Mouse (Mus musculus): Measurements from ENCODE around the gene Glod4. TPM values are rescaled to one million over a fixed set of nuclear protein-coding genes. Genes with fewer than 3 reads are reported as not detected.

The Glod4 gene
- polyA plus RNA-seq, 1 experiment from 2014 or later: 85.9 TPM

DNA sequence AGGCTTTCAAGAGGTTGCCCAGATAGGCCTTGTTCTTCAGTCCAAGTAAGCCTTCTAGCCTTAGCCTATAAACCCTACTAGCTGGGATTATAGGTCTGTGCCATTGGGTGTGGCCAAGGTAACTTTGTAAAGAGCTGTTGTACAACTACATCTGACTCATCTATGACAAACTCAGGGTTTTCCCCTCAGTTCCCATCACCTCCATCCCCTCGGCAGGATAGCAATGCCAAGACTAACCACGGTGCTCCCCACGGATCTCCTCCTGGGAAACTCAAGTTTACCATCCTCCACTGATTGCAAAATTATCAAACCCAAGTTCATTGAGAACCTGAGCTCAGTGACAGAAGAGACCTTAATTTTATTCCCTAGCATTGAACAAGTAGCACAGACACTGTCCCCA, 7.4 kb downstream of the Glod4 start:
- no peak overlapping the region for H3K4me2 ChIP-seq (replicated peaks; ENCODE audit: low read depth, low read length)
- TF ChIP-seq CTCF (IDR thresholded peaks at IDR 0.05) (no peak), EP300 (IDR thresholded peaks at IDR 0.05) (no peak)
- H3K4me1 ChIP-seq (ENCODE audit: insufficient read depth, low read depth, low read length): no peaks in the 10 kb centered on the region
- no peaks in the 10 kb centered on the region for H3K27me3 ChIP-seq (replicated peaks; ENCODE audit: insufficient read depth, low read length)
- 94% methylated on average over 3 of the region's 3 CpGs for WGBS
- no peaks in the 10 kb centered on the region for H3K9me3 ChIP-seq (ENCODE audit: low read length)
- no peak for DNase-seq (ENCODE audit: low spot score)
- no peak overlapping the region for H3K4me3 ChIP-seq (ENCODE audit: low read depth, low read length)
- H3K36me3 ChIP-seq (ENCODE audit: insufficient read depth, low read length): peaks cover 38% of the 10 kb centered on the region
- H3K9ac ChIP-seq (replicated peaks; ENCODE audit: low read depth): no peak overlapping the region
- no peak for ATAC-seq
- H3K27ac ChIP-seq (ENCODE audit: low read length): no peak overlapping the region

DNA sequence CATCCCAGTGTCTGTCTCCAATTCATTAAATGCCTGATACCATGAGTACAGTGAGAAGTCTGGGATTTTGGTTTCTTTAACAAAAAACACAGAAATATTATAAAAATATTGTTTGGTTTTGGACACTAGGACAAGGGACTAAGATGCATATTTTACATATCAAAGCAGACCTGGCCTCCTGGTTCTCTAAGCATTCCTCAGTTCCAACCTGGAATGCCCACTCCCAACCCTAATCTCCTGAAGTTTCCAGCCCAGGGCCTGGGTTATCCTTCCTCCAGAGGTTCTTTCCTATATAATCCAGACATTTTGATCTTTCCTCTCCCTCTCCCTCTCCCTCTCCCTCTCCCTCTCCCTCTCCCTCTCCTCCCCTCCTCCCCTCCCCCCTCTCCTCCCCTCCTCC, 18.5 kb downstream of the Glod4 start:
- no peak for TF ChIP-seq CTCF (IDR thresholded peaks at IDR 0.05)
- TF ChIP-seq EP300 (IDR thresholded peaks at IDR 0.05): no peak
- Histone ChIP-seq H3K4me3 (ENCODE audit: low read depth, low read length) (no peak overlapping the region), H3K9ac (replicated peaks; ENCODE audit: low read depth) (no peak overlapping the region), H3K4me2 (replicated peaks; ENCODE audit: low read depth, low read length) (no peak overlapping the region), H3K4me1 (ENCODE audit: insufficient read depth, low read depth, low read length) (no peaks in the 10 kb centered on the region), H3K36me3 (ENCODE audit: insufficient read depth, low read length) (peaks cover 10% of the 10 kb centered on the region; the same call in 1 of the 2 replicates), H3K27me3 (replicated peaks; ENCODE audit: insufficient read depth, low read length) (no peaks in the 10 kb centered on the region), H3K9me3 (ENCODE audit: low read length) (no peaks in the 10 kb centered on the region), H3K27ac (ENCODE audit: low read length) (no peak overlapping the region)
- DNase-seq (ENCODE audit: low spot score) (no peak), ATAC-seq (no peak)

DNA sequence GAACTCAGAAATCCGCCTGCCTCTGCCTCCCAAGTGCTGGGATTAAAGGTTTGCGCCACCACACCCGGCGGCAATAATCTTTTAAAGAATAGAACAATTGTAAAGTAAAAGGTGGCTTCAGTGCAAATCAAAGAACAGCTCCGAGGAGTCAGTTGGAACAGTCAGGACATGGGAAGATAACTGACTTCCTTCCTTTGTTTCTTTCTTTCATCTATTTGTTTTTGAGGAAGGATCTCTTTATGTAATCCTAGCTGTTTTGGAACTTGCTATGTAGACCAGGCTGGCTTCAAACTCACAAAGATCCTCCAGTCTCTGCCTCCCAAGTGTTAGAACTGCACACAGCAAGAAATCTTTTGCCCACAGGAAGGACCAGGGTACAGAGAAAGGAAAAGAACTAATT, 18.9 kb downstream of the Glod4 start:
- H3K27me3 ChIP-seq (replicated peaks; ENCODE audit: insufficient read depth, low read length): no peaks in the 10 kb centered on the region
- ATAC-seq: no peak
- peaks cover 10% of the 10 kb centered on the region; the same call in 1 of the 2 replicates for H3K36me3 ChIP-seq (ENCODE audit: insufficient read depth, low read length)
- H3K4me1 ChIP-seq (ENCODE audit: insufficient read depth, low read depth, low read length): no peaks in the 10 kb centered on the region
- no peak overlapping the region for H3K4me3 ChIP-seq (ENCODE audit: low read depth, low read length)
- no peak overlapping the region for H3K9ac ChIP-seq (replicated peaks; ENCODE audit: low read depth)
- WGBS: 82% methylated on average over 5 of the region's 5 CpGs
- TF ChIP-seq CTCF (IDR thresholded peaks at IDR 0.05) (no peak), EP300 (IDR thresholded peaks at IDR 0.05) (no peak)
- no peak for DNase-seq (ENCODE audit: low spot score)
- no peak overlapping the region for H3K27ac ChIP-seq (ENCODE audit: low read length)
- no peaks in the 10 kb centered on the region for H3K9me3 ChIP-seq (ENCODE audit: low read length)
- no peak overlapping the region for H3K4me2 ChIP-seq (replicated peaks; ENCODE audit: low read depth, low read length)

DNA sequence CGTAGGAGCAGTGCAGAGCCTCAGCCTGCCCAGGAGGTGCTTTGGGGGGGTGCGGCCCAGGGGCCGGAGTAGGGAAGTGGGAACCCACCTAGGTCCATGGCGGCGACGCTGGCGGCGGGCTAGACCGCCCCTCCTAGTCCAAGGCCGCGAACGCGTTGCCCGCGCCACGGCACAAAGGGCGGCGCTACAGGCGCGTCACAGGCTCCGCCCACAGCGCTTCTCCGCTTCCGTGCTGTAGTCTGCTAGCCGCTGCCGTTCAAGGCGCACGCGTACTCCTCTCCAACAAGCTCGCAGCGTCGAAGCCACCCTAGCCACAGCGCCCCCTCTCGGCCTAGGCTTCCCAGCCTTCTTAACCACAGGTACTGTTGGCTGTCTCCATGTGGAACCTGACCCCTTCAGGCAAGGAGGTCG, 26.1 kb downstream of the Glod4 start, which contains the start of the genes Dbil5 and Gemin4:
Gene Dbil5, plus strand, starts transcription at position 219 of the 411 bp plus-strand sequence.
Gene Gemin4, minus strand, starts transcription at position 275 of the 411 bp plus-strand sequence.
- no peaks in the 10 kb centered on the region for H3K9me3 ChIP-seq (ENCODE audit: low read length)
- H3K4me1 ChIP-seq (ENCODE audit: insufficient read depth, low read depth, low read length): no peaks in the 10 kb centered on the region
- ATAC-seq (peak; percentile 98), DNase-seq (ENCODE audit: low spot score) (peak; percentile 99)
- peaks cover 12% of the 10 kb centered on the region; the same call in 1 of the 2 replicates for H3K36me3 ChIP-seq (ENCODE audit: insufficient read depth, low read length)
- peak within 1 kb of the TSS; percentile 77 for H3K9ac ChIP-seq (replicated peaks; ENCODE audit: low read depth)
- WGBS: 0% methylated on average over 35 of the region's 35 CpGs
- peak; percentile 99 for TF ChIP-seq CTCF (IDR thresholded peaks at IDR 0.05)
- no peak for TF ChIP-seq EP300 (IDR thresholded peaks at IDR 0.05)
- H3K27ac ChIP-seq (ENCODE audit: low read length): peak within 1 kb of the TSS; percentile 96
- no peaks in the 10 kb centered on the region for H3K27me3 ChIP-seq (replicated peaks; ENCODE audit: insufficient read depth, low read length)
- H3K4me3 ChIP-seq (ENCODE audit: low read depth, low read length): peak within 1 kb of the TSS; percentile 79
- peak within 1 kb of the TSS; percentile 91 for H3K4me2 ChIP-seq (replicated peaks; ENCODE audit: low read depth, low read length)

DNA sequence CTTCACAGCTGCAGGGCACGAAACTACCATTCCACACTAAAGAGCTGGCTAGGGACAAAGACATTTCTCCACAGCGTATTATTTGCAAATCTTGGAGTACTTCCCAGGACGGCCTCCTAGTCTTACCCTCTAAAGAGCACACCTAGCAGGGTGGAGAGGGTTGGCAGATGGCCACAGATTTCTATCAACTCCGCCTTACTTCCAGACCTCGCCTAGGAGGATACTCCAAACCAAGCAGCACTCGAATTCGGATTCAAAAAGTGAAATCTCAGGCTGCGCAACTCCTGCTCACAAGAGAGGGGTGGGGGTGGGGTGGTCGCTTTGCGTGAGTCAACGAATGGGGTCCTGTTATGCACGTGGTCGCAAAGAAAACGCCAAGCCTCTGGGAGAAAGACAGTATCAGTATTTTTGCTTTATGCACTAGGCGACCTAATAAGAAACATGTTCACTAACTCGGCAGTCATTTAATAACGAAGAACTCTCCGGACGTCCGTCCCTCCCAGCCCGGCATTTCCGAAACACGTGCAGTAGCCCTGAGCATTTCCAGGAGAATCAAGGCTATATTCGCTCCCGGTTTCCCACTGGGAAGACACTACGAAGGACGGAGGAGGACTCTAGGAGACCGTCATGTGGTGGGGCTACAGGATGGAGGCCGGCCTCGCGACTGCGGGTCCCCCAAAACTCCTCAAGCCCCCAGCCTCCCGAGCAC, 26.7 kb downstream of the Glod4 start:
- no peak for TF ChIP-seq CTCF (IDR thresholded peaks at IDR 0.05)
- TF ChIP-seq EP300 (IDR thresholded peaks at IDR 0.05): peak; percentile 66
- Histone ChIP-seq H3K27me3 (replicated peaks; ENCODE audit: insufficient read depth, low read length) (no peaks in the 10 kb centered on the region), H3K9me3 (ENCODE audit: low read length) (no peaks in the 10 kb centered on the region), H3K4me2 (replicated peaks; ENCODE audit: low read depth, low read length) (peak overlapping the region; percentile 91), H3K27ac (ENCODE audit: low read length) (peak overlapping the region; percentile 96), H3K9ac (replicated peaks; ENCODE audit: low read depth) (peak overlapping the region; percentile 77), H3K36me3 (ENCODE audit: insufficient read depth, low read length) (peaks cover 9% of the 10 kb centered on the region; the same call in 1 of the 2 replicates), H3K4me1 (ENCODE audit: insufficient read depth, low read depth, low read length) (no peaks in the 10 kb centered on the region), H3K4me3 (ENCODE audit: low read depth, low read length) (peak overlapping the region; percentile 79)
- DNase-seq (ENCODE audit: low spot score): peak; percentile 94
- peak; percentile 81 for ATAC-seq
- WGBS: 2% methylated on average over 33 of the region's 33 CpGs

DNA sequence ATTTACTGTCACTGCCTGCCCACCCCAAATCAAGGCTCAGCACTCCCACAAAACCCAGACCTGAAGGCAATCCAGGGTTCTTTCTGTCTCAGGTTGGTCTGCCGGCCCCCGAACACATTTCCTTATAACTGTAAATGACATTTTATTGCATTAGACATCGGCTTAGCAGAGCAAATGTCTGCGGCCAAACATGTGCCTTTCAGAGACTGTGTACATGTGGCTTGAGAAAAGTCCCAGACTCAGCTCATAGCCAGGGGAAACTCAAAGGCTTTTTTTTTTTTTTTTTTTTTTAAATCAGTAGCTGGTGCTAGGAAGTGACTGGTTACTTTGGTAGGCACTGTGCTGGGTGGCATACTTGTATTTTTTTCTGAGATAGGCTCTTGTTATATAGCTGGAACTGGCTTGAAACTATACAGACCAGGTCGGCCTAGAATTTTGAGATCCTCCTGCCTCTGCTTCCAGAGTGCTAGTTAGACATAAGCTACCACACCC, 27.4 kb downstream of the Glod4 start:
- Histone ChIP-seq H3K4me2 (replicated peaks; ENCODE audit: low read depth, low read length) (no peak overlapping the region), H3K27me3 (replicated peaks; ENCODE audit: insufficient read depth, low read length) (no peaks in the 10 kb centered on the region), H3K9ac (replicated peaks; ENCODE audit: low read depth) (no peak overlapping the region), H3K27ac (ENCODE audit: low read length) (peak overlapping the region; percentile 96), H3K4me1 (ENCODE audit: insufficient read depth, low read depth, low read length) (no peaks in the 10 kb centered on the region), H3K4me3 (ENCODE audit: low read depth, low read length) (no peak overlapping the region), H3K36me3 (ENCODE audit: insufficient read depth, low read length) (peaks cover 6% of the 10 kb centered on the region; the same call in 1 of the 2 replicates), H3K9me3 (ENCODE audit: low read length) (no peaks in the 10 kb centered on the region)
- ATAC-seq (no peak), DNase-seq (ENCODE audit: low spot score) (no peak)
- TF ChIP-seq EP300 (IDR thresholded peaks at IDR 0.05) (no peak), CTCF (IDR thresholded peaks at IDR 0.05) (no peak)
- WGBS: 92% methylated on average over 5 of the region's 5 CpGs
